Mouse (Mus musculus) olfactory bulb, adult 2 months (tissue): Measurements from ENCODE around the gene Ybx2.
"Not testable (repeated sequence)": the region's sequence is repeated elsewhere in the genome, so short reads cannot be mapped to it uniquely, and the experiment has no call there.

Experiments used
- CTCF ChIP-seq: fragments of 200-500 bp; IDR thresholded peaks from 2 replicates; pipeline ENCODE4 v1.5.1; 2012; ENCODE audit warnings: low read depth, mild to moderate bottlenecking, low read length, moderate library complexity; ENCODE audit not compliant: insufficient read depth
- POLR2A ChIP-seq: fragments of 200-500 bp; IDR thresholded peaks from 2 replicates; pipeline ENCODE4 v1.6.1; 2012; ENCODE audit warnings: mild to moderate bottlenecking, low read depth, low read length, moderate library complexity; ENCODE audit not compliant: insufficient read depth

DNA sequence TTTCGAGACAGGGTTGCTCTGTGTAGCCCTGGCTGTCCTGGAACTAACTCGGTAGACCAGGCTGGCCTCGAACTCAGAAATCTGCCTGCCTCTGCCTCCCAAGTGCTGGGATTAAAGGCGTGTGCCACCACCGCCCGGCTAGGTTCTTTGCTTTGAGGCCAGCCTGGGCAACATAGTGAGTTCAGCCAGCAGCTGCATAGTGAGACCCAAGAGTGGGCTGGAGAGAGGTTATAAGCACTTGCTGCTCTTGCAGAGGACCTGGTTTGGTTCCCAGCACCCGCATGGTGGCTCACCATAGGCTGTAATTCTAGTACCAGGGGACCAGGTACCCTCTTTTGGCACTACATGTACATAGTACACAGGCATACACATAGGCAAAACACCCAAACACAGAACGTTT is 5.4 kb upstream of the Ybx2 start:
- not testable (repeated sequence) for TF ChIP-seq POLR2A, CTCF
